Mouse (Mus musculus) gastrocnemius, postnatal 25 days (tissue): ENCODE results near the gene Lipc. TPM values are rescaled to one million over a fixed set of nuclear protein-coding genes. Genes with fewer than 3 reads are reported as not detected.

Source experiments
- DNase-seq: peaks from one replicate; pipeline ENCODE4 v3.0.0; 2022
- total RNA-seq, 2 experiments: library from RNA; stranded (reverse); gene quantifications; 1 replicate in 1 of 2; 2 replicates in 1 of 2; pipeline ENCODE4 v1.2.3; 2021

Gene Lipc
- total RNA-seq, 2 experiments from 2014 or later: not detected

DNA sequence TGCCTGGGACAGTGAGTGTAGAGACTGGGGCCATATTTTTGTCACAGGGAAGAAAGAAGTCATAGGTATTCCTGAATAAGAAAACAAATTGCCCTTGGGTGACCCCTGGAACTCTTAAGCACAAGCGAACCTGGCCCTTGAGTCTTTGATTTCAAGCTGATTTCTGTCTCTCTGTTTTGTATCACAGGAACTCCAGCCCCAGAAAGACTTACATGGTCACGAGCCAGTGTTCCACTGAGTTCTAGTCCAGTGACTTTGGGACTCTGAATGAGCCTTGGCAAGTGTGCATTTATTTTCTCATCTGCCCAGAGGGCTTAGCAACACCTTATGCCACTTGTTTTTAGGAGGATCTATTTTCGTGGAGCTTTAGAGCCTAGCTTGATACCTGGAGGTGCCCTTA, 5.7 kb upstream of the Lipc start:
- DNase-seq: no peak

DNA sequence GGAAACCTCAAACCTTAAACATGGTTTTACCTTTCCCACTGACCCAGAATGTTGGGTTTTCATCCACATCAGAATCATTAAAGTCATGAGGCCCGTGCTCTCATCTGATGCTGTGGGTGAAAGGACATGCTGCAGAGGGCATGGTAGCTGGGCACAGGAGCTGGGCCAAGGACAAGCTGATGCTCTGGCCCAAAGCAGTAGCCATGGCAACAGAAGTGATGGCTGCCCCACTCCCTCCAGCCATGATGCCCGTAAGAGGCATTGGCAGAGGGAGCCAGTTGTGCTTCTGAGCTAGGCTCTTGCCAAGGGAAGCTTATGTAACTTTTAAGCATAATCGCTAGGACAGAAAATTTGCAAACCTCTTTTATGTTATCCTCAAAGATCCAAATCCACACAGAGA, 2.2 kb upstream of the Lipc start:
- DNase-seq: no peak

DNA sequence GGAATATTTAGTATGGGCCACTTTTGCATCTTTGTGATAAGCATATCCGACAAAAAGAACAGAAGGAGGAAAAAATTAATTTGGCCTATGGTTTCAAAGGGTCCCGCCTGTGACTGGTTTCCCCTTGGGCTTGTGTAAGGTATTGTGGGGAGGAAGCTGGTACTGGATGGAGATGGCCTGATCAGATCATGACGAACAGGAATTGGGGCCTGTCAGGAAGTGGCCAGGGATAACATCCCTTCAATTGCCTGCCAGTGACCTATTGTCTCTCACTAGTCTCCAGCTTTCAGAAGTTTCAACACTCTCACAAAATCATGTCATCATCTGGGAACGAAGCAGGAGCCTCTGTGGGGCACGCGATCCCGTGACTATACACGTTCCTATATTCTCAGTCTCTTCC, 2.7 kb downstream of the Lipc start:
- no peak for DNase-seq

DNA sequence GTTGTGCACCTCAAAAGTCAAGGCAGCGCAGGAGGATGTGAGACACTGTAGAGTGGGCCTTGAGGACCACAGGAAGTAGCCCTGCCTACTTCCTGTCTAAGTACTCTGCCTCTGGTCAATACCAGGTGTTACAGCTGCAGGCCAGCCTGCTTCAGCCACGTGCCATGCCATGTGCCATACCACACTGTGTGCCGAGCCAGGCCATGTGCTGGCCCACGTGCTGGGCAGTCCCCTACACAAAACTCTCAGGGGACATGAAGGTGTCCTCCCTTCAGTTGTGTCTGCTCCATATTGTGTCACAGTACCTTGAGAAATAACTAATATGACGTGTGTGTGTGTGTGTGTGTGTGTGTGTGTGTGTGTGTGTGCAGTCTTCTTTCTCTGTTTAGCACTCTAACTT, 4.7 kb downstream of the Lipc start:
- no peak for DNase-seq

DNA sequence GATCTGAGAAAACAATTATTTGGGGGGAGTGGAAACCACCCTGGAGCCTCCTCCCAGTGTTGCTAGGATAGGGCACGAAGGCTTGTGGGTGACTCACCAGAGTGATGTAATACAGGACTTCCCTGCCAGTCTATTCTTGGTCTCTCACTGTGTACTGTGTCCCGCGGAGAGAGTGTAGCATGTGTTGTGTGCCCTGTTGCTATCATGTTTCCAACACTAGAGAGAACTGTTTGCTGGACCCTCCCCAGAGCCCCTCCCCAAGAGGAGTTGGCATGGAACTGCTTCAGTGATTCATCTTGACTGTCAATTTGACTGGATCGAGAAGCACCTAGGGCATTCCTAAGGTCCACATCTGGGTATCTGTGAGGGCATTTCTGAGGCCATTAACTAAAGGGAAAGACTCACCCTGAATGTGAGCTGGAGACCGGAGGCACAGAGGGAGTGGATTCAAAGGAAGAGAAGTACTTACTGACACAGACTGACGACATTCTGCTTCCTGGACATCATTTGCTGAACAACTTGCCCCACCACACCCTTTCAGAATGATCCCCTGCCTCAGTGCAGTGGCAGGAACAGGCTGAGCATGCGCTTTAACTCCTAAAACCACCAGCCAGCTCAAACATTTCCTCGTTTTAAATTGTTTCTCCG, 9.2 kb downstream of the Lipc start:
- DNase-seq: peak; percentile 34

DNA sequence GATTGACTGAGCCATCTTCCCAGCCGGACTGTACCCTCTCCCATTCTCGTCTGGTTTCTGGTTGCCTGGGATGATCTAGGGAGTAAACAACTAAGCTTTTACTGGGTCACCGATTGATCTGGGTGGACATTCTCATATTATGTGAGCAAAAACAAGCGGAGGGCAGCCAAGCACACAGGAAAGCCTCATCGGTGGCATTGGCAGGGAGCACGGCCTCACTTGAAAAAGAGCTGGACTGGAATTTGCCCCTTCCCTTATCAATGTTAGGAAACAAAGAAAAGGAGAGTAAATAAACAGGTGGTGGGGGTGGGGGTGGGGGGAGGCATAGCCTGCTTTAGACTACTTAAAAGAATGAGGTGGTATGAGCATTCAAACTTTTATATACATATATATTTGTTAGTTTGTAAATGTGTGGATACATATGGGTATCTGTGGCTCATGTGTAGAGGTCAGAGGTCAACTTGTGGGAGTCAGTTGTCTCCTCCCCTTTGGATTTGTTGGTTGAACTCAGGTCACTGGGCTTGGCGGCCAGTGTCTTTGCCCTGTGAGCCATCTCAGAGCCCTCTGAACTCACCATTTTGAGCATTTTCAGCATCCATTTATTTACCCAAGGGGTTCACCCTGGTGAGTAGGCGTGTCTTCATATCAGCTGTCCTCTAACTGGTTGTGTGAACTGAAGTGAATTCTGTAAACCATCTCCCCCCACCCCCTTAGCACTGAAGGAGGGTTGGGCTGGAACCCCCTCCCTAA, 12.1 kb downstream of the Lipc start:
- DNase-seq: no peak

DNA sequence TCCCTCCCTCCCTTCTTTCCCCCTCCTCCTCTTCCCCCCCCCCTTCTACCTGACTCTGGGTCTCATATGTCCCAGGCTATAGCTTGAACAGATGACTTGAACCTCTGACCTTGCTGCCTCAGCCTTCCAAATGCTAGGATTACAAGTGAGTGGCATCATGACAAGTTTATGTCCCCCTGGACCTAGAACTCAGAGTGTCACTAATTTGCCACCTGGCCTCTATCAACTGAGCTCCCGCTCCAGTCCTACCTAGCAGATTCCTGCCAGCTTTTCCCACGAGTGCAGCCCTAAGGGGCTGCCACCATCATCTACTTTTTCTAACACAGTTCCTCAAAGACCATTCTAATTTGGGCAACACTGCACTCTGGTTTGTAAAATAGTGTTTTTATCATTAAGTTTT, 13.2 kb downstream of the Lipc start:
- DNase-seq: no peak

DNA sequence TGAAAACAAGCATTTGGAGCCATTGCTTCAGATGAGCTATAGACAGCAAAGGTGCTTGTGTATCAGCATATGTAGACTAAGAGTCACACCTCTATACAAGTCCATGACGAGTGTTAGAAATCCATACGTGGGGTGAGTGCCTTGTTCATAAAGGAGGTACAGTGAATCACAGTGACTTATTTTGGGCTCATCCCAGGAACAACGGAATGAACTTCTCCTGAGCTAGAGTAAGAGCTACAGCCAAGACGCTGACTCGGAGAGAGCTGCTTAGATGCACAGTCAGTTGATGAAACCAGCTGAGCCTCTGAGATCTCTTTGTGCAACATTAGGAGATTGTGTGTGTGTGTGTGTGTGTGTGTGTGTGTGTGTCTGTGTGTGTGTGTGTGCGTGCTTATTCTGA, 13.9 kb downstream of the Lipc start:
- DNase-seq: no peak

DNA sequence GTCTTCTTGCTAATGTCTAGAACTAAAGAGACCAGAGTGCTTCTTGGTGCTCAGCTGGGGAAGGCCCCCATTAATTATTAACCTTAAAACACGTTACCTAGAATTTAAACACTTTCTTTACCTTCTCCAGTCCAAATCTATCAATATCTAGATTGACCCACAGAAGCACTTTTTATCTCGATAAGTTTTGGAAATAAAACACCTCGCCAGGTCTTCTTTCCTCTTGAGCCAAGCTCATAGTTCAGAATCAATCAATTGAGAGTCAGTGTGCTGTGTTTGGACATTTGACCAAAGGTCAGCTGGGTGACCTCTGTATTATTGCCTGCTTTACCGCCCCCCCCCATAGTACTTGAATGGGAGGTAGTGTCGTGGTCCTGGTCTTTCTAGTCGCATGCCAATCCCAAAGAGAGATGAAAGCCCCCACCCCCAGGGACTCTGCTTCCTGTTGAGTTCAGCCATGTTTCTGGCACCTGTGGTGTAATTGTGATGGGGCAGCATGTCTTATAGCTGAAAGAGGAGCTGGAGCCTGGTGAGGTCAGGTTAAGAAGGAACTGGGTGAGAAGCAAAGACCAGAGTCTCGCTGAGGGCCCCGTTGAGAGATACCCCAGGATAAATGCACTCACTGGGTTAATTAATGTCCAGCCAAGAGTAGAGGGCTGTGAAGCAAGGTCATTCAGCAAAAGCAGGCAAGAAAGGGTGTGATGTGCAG, 17.3 kb downstream of the Lipc start:
- DNase-seq: no peak

DNA sequence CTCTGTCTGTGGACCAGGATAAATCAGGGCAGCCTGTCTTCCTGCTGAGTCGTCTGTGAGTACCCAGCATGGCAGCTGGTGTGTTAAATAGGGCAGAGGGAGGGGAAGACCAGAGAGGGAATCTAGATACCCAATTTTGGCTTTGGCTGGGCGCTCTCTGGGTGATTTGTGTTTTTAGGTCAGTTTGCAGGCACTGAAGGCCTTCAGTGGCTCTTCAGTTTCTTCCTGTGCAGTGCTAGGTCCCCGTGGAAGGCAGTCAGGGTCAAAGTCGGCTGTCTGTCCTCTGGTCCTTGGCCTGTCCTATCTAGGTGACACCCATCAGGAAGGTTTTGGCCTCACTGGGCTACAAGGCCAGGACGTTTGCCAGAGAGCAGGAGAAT, 21.4 kb downstream of the Lipc start:
- DNase-seq: no peak

DNA sequence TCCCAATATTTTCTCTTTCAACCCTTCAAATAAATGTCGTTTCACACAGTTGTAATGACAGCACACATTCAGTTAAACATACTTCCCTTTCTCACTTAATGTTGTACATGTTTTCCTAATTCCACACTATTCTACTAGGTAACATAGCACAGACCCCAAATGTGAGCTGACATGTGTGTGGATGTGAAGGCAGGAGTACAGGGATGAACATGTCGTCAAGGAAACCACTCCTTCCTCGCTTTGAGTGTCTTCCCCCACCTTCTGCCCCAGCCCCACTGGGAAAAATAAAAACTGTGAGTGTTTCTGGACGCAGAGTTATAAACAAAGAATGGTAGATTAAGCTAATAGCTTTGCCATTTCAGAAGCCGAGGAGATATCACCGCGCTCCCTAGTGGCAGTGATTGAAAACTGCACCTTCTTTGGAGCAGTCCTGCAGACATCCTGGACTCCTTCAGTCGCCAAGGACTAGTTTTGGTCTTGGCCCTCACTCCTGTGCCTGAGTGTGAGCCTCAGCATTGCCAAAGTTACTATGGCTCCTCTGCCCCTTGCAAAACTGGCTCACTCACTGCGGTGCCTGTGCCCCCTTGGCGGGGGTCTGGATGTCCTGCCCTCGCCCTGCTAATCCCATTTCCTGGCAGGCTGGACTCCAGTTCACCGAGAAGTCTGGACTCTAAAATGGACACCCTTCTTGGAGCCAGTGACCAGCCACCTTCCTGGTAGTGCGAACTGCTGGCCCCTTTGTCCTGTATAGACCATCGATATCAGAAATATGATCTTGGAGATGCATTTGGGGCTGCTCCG, 22.0 kb downstream of the Lipc start:
- no peak for DNase-seq

DNA sequence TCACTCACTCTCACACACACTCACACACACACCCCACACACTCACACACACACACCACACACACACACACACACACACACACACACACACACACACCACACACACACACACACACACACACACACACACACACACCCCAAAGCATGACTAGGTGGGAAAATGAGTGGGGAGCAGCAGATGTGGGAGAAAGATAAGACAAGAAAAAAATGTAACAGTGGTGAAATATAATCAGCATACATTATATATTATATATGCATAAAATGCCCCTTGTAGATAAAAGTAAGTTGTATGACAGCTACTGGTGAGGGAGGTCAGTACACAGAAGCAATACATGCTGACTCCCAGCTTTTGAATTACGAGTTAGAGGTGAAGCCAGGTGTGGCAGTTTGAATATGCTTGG, 23.6 kb downstream of the Lipc start:
- no peak for DNase-seq

DNA sequence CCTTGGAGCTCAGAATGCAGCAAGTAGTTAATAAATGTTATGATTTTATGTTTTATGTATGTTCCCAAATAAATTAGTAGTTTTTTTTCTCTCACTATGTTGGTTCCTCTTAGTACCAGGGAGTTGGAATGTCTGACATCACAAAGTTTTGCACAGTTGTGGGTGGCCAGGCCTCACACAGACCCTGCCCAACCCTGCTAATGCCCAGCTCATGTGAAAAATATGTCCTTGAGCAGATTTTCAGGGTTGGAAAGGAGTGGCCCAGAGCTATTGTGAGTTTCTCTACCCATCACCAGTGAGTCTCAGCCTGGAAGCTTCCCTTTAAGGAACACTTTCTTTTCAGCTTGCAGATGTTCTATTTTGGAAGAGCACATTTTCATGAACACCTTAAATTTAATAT, 24.3 kb downstream of the Lipc start:
- DNase-seq: no peak

DNA sequence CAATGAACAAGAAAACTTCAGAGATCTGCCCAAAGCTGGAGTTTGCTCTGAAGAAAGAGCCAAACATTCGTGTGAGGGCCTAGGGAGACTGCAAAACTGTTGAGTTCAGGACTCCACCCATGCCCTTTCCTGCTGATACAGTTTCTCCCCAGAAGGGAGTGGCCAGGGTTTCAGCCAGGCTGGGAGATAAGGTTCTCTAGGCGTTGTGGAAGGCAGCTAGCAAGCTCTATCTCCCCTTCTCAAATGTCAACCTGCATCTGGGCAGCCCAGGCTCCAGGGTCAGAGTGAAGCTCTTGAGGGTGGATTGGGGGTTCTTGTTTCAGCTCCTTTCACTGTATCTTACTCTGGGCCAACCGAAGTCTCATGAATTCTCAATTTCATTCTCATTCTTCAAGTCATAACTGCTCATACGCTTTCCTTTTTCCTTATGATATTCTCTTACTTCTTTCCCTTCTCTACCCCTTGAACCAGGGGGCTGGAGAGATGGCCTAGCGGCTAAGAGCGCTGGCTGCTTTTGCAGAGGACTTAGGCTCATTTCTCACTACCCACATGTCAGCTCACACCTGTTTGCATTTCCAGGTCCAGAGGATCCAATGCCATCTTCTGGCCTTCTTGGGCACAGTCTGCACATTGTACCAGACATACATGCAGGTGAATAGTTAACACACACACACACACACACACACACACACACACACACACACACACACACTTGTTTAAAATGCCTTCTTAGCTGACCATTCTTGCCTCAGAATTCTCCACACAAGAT, 25.0 kb downstream of the Lipc start:
- DNase-seq: no peak

DNA sequence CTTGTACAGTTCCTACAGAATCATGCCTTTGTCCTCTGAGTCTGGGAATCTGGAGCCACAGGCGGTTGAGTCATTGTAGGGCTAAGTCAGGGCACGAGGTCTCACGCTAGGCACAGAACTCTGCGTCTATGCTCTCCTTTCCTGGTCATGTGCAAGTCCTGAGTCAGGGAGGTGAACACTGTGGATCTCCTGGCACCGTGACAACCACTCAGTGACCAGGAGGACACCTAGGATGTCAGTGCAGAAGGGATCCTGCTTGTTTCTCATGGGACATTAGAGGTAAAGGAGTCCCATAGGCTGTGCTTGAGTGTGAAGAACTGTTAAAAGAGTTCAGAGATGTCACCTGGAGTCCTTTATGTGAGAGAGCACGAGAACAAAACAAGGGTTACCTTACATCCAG, 26.8 kb downstream of the Lipc start:
- no peak for DNase-seq

DNA sequence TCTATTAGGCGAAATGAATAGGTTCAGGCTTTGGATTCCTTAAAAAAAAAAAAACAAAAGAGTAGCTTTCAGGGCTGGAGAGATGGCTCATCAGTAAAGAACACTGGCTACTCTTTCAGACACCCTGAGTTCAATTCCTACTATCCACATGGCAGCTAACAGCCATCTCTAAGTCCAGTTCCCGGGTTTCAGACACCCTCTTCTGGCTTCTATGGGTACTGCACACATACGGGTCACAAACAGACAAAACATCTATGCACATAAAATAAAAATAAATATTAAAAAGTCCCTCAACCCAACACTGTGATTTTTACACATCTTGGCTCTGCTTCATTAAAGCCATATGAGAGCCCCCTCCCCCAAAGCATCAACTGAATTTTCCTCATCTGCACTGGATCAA, 27.3 kb downstream of the Lipc start:
- DNase-seq: no peak

DNA sequence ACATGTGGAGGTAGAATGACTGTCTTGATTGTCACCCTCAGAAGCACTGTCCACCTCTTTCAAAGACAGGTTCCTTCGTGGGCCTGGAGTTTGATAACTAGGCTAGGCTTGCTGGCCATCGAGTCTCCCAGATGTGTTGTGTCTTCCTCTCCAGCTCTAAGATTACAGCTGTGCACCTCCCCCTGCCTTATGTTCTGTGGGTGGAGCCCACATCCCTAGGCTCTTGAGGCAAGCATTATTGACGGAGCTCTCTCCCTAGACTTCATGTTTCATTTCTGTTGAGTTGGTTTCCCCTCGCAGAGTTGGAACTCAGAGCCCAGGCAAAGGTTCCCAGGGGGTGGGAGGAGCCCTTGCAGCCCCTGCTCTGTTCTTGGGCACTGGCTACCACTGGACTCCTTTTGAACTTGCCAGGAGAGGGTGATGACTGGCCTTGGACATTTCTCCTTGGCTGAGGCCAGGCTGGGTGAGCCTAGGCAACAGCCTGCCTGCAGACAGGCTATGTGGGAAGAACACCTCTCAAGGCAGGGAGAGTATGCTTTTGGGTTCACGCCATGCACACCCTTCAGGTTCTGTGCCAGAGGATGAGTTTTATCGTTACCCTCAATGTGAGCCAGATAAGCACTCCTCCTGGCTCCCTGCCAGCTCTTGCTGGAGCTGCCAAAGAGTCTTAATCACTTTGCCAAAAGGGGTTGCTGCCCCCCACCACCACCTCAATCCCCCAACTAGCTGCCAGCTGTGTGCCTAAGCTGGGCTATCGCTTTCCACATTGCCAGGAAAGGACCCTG, 30.1 kb downstream of the Lipc start:
- DNase-seq: no peak

DNA sequence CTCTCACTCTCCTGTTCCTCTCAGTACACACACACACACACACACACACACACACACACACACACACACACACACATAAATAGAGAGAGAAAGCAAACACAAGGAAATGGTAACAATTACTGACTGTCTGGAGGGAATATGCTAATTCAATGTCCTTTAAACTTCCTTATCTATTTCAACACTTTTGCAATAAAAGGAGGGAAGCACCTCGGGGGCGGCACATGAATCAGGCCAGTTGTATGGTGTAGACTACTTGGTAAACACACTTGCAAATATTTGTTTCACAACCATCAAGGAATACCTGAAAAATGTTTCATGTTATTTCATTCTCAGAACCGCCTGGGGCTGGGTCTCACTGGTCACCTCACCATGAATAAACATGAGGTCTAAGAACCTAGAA, 30.9 kb downstream of the Lipc start:
- no peak for DNase-seq

DNA sequence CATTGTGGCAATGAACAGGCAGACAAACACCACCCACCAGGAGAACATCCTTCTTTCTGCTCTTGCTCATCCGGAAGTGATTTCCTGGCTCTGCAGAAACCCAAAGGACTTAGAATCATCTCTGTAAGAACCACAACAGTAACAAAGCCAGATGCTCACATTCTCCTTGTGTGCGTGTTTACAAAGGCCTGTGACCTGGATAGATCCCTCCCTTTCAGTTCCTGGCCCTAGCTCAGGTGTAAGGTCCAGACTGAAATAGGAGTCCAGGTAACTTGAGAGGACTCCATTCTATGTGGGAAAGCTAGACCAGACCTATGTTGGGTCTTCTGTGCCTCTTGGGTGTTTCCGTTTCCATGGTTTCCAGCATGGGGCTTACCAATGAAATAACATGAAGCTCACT, 32.8 kb downstream of the Lipc start:
- no peak for DNase-seq

DNA sequence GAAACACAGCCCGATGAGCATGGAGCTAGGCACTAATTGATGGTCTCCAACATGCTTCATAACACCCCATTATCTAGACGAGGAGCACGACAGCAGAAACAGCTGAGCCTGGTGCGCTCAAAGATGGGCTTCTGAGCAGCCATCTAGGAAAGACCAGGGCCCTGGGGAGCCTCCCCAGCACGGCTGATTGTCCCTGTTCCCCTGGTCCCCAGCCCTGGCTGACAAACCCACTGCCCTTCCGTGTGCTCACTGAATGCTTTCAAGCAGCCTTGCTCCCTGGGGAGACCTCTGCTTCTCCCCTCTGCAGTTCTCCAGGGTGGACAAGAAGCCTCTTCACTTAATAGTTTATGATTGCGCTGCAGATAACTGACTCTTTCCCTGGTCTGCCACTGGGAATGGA, 35.5 kb downstream of the Lipc start:
- no peak for DNase-seq

DNA sequence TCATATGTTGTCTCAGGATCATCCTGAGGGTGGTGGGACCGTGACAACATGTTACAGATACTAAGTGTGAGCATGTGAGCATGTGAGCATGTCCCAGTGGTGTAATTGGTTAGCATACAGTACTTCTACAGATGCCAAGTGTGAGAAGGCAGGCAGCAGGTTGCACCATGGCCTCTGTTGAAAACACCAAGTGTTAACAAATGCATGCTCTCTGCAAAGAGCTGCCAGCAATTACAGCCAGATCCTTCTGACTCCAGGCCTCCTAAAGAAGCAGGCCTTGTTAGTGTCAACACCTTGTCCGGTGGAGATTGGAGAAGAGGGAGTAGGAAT, 36.7 kb downstream of the Lipc start:
- DNase-seq: no peak
